Mouse (Mus musculus): ENCODE results near the gene Celf5.
A peak's percentile ranks its signal among the peaks of the same experiment; 100 is the strongest.

Celf5 gene

GRCm38 (mm10) chr10:81482533-81482889 is at the start of gene Celf5:
Celf5 (minus strand) TSS chr10:81482709.
- DNase-seq (ENCODE audit: low spot score) = peak; percentile 72

GRCm38 (mm10) chr10:81526779-81527178 is 44.3 kb upstream of the Celf5 start:
- peak; percentile 90 for DNase-seq (ENCODE audit: low spot score)

- no peak for DNase-seq (ENCODE audit: low spot score)
Measured at GRCm38 (mm10) chr10:81525017-81525694, 42.6 kb upstream of the Celf5 start.

- no peak for DNase-seq (ENCODE audit: low spot score)
Measured at GRCm38 (mm10) chr10:81524051-81524605, 41.6 kb upstream of the Celf5 start, which contains the start of gene Gna15. Gna15 (minus strand) TSS chr10:81524225.

GRCm38 (mm10) chr10:81523570-81523969 is 41.1 kb upstream of the Celf5 start:
- no peak for DNase-seq (ENCODE audit: low spot score)

GRCm38 (mm10) chr10:81523142-81523541 is 40.6 kb upstream of the Celf5 start:
- DNase-seq (ENCODE audit: low spot score) = no peak

GRCm38 (mm10) chr10:81519978-81520365 is 37.5 kb upstream of the Celf5 start:
- no peak for DNase-seq (ENCODE audit: low spot score)

- no peak for DNase-seq (ENCODE audit: low spot score)
Measured at GRCm38 (mm10) chr10:81519227-81519977, 36.9 kb upstream of the Celf5 start.

GRCm38 (mm10) chr10:81518546-81518945 is 36.0 kb upstream of the Celf5 start:
- DNase-seq (ENCODE audit: low spot score) = peak; percentile 86

GRCm38 (mm10) chr10:81517227-81517626 is 34.7 kb upstream of the Celf5 start:
- DNase-seq (ENCODE audit: low spot score) = no peak

GRCm38 (mm10) chr10:81513798-81514197 is 31.3 kb upstream of the Celf5 start:
- no peak for DNase-seq (ENCODE audit: low spot score)

GRCm38 (mm10) chr10:81510246-81510810 is 27.8 kb upstream of the Celf5 start:
- DNase-seq (ENCODE audit: low spot score) = no peak

GRCm38 (mm10) chr10:81507691-81508489 is 25.4 kb upstream of the Celf5 start:
- no peak for DNase-seq (ENCODE audit: low spot score)

GRCm38 (mm10) chr10:81507095-81507494 is 24.6 kb upstream of the Celf5 start:
- DNase-seq (ENCODE audit: low spot score) = no peak

GRCm38 (mm10) chr10:81505016-81505664 is 22.6 kb upstream of the Celf5 start:
- DNase-seq (ENCODE audit: low spot score) = no peak

GRCm38 (mm10) chr10:81502658-81503057 is 20.1 kb upstream of the Celf5 start:
- DNase-seq (ENCODE audit: low spot score) = peak; percentile 96

- no peak for DNase-seq (ENCODE audit: low spot score)
Measured at GRCm38 (mm10) chr10:81501863-81502262, 19.4 kb upstream of the Celf5 start.

- DNase-seq (ENCODE audit: low spot score) = no peak
Measured at GRCm38 (mm10) chr10:81500032-81500431, 17.5 kb upstream of the Celf5 start, which contains the start of gene S1pr4. S1pr4 (minus strand) TSS chr10:81500132.

- DNase-seq (ENCODE audit: low spot score) = no peak
Measured at GRCm38 (mm10) chr10:81499250-81499901, 16.9 kb upstream of the Celf5 start.

GRCm38 (mm10) chr10:81498316-81499249 is 16.1 kb upstream of the Celf5 start:
- DNase-seq (ENCODE audit: low spot score) = no peak
